Mouse (Mus musculus): ENCODE results near the gene Tbc1d14. TPM values are rescaled to one million over a fixed set of nuclear protein-coding genes. Genes with fewer than 3 reads are reported as not detected.

Tbc1d14 gene
- polyA plus RNA-seq, 1 experiment from 2014 or later, result 39.7 TPM

DNA sequence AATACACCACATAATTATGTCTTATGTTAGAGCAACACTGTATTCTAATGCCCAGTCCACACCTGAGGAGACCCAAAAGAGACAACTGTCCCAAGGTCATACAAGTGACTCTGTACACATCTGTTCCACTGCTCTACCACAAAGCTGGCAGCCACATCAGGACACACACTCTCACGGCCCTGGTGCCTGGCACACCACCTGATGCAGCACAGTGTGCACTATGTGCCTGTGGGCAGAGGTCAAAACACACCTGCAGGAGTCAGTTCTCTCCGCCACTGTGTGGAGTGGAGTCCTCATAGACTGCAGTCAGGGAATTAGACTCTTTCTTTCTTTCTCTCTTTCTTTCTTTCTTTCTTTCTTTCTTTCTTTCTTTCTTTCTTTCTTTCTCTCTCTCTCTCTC lies 52.1 kb downstream of the Tbc1d14 start:
- Histone ChIP-seq H3K4me2 (ENCODE audit: low read length) (no peak overlapping the region), H3K4me3 (replicated peaks; ENCODE audit: low read depth, low read length) (no peak overlapping the region), H3K4me1 (replicated peaks; ENCODE audit: insufficient read depth, low read length) (no peaks in the 10 kb centered on the region), H3K9ac (ENCODE audit: low read depth, low read length) (no peak overlapping the region), H3K27me3 (ENCODE audit: insufficient read depth, low read length) (no peaks in the 10 kb centered on the region), H3K36me3 (ENCODE audit: insufficient read depth, low read length) (peaks cover 4% of the 10 kb centered on the region; the same call in 1 of the 2 replicates), H3K27ac (no peak overlapping the region), H3K9me3 (replicated peaks; ENCODE audit: low read length) (no peaks in the 10 kb centered on the region)
- ATAC-seq (replicated peaks; ENCODE audit: low FRiP score, low read depth) (0 out of 2 replicates have a peak, but pooled peaks have one; percentile 46), DNase-seq (ENCODE audit: low spot score) (no peak)
- TF ChIP-seq CTCF (IDR thresholded peaks at IDR 0.05; ENCODE audit: low read depth), result no peak
- 73% methylated on average over 2 of the region's 2 CpGs for WGBS

DNA sequence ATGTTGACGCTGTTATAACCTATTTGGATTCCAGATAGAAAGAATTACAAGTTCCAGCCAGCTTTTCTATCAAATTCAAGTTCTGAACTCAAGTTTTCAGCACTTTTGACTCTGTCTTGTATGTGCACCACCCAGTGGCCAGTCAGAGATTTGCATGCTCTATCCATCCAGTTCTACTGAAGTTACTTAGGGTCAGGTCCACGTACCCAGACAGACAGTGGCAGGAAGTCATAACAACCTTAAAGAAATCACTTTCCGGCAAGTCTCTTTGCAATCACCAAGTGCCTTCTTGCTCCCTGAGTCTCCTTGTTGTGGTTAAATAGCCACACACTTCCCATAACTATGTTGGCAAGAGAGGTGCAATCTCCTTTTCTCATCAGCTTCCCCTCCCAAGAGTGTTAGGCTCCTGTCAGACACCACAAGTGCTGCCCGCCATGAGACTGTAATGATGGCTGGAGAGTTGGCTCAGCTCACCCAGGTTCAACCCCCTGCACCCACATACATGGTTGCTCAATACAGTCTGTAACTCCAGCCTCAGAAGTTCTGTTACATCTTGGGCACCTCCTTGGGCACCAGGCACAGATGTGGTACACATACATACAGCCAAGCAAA lies 54.4 kb downstream of the Tbc1d14 start:
- Histone ChIP-seq H3K4me3 (replicated peaks; ENCODE audit: low read depth, low read length) (no peak overlapping the region), H3K9me3 (replicated peaks; ENCODE audit: low read length) (no peaks in the 10 kb centered on the region), H3K9ac (ENCODE audit: low read depth, low read length) (no peak overlapping the region), H3K27ac (no peak overlapping the region), H3K4me1 (replicated peaks; ENCODE audit: insufficient read depth, low read length) (no peaks in the 10 kb centered on the region), H3K36me3 (ENCODE audit: insufficient read depth, low read length) (peaks cover 4% of the 10 kb centered on the region; the same call in 1 of the 2 replicates), H3K27me3 (ENCODE audit: insufficient read depth, low read length) (no peaks in the 10 kb centered on the region), H3K4me2 (ENCODE audit: low read length) (no peak overlapping the region)
- no peak for ATAC-seq (replicated peaks; ENCODE audit: low FRiP score, low read depth)
- peak; percentile 80 for DNase-seq (ENCODE audit: low spot score)
- peak; percentile 82 for TF ChIP-seq CTCF (IDR thresholded peaks at IDR 0.05; ENCODE audit: low read depth)
- 40% methylated on average over 4 of the region's 4 CpGs for WGBS

DNA sequence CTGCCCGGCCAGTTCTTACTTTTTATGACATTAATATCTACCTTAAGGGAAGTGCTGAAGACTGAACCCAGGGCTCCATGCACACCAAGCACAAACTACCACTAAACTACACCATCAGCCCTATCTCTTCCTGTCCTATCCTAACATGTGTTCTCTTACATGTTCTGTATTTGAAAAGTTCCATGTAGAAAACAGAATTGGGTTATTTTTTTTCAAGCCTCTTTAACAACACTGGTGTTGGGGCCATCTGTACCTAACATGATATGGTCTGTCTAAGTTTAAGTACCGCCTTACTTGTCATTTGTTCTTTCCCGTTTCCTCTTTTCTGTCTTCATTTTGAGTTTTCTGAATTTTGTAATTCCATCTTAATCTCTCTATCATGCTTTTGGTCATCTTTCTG lies 56.7 kb downstream of the Tbc1d14 start:
- H3K27me3 ChIP-seq (ENCODE audit: insufficient read depth, low read length), result no peaks in the 10 kb centered on the region
- 85% methylated on average over 3 of the region's 3 CpGs for WGBS

DNA sequence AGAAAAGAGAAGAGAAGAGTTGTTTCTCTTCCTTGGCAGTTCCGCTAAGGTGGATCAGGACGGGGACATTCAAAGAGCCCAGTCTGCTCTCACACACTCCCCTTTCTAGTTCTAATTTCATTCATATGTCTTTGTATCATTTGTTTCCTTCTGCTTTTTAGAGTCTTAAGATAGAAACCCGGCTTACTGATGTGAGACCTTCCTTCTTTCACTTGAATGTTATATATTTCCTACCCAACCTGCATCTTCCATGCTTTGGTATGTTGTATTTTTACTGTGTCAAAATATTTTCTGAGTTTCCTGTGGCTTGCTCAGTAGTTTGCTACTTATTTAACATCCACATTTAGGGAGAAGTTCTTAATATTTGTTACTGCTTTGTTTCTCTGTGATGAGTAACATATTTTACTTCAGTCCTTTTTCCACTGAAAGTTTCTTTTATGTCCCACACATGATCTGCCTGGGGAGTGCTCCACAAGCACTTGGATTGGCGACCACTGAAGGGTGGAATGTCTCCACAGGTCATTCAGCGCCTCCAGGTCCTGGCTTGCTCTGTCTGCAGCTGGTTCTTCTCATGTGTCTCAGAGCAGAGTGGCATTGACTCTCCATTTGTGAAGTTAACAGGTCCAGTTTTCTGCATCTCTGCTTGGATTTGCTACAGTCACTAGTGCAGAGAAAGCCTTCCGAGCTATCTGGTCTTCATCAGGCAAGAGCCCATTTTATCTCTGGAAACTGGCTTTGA lies 57.5 kb downstream of the Tbc1d14 start:
- Histone ChIP-seq H3K4me1 (replicated peaks; ENCODE audit: insufficient read depth, low read length) (0 out of 2 replicates have a peak, but pooled peaks cover 17% of the 10 kb centered on the region), H3K27ac (peak overlapping the region; percentile 36; the same call in 1 of the 2 replicates), H3K4me3 (replicated peaks; ENCODE audit: low read depth, low read length) (no peak overlapping the region), H3K9me3 (replicated peaks; ENCODE audit: low read length) (no peaks in the 10 kb centered on the region), H3K27me3 (ENCODE audit: insufficient read depth, low read length) (no peaks in the 10 kb centered on the region), H3K36me3 (ENCODE audit: insufficient read depth, low read length) (peaks cover 4% of the 10 kb centered on the region; the same call in 1 of the 2 replicates), H3K4me2 (ENCODE audit: low read length) (no peak overlapping the region), H3K9ac (ENCODE audit: low read depth, low read length) (no peak overlapping the region)
- ATAC-seq (replicated peaks; ENCODE audit: low FRiP score, low read depth) (peak; percentile 42), DNase-seq (ENCODE audit: low spot score) (peak; percentile 78)
- no peak for TF ChIP-seq CTCF (IDR thresholded peaks at IDR 0.05; ENCODE audit: low read depth)
- 53% methylated on average over 6 of the region's 6 CpGs for WGBS

More for the DNA sequence above, 56.7 kb downstream of the Tbc1d14 start:
- Histone ChIP-seq H3K36me3 (ENCODE audit: insufficient read depth, low read length) (peaks cover 4% of the 10 kb centered on the region; the same call in 1 of the 2 replicates), H3K9ac (ENCODE audit: low read depth, low read length) (no peak overlapping the region), H3K4me2 (ENCODE audit: low read length) (no peak overlapping the region), H3K27ac (no peak overlapping the region), H3K4me3 (replicated peaks; ENCODE audit: low read depth, low read length) (no peak overlapping the region), H3K9me3 (replicated peaks; ENCODE audit: low read length) (no peaks in the 10 kb centered on the region), H3K4me1 (replicated peaks; ENCODE audit: insufficient read depth, low read length) (0 out of 2 replicates have a peak, but pooled peaks cover 9% of the 10 kb centered on the region)
- no peak for TF ChIP-seq CTCF (IDR thresholded peaks at IDR 0.05; ENCODE audit: low read depth)
- DNase-seq (ENCODE audit: low spot score), result no peak
- ATAC-seq (replicated peaks; ENCODE audit: low FRiP score, low read depth), result no peak

DNA sequence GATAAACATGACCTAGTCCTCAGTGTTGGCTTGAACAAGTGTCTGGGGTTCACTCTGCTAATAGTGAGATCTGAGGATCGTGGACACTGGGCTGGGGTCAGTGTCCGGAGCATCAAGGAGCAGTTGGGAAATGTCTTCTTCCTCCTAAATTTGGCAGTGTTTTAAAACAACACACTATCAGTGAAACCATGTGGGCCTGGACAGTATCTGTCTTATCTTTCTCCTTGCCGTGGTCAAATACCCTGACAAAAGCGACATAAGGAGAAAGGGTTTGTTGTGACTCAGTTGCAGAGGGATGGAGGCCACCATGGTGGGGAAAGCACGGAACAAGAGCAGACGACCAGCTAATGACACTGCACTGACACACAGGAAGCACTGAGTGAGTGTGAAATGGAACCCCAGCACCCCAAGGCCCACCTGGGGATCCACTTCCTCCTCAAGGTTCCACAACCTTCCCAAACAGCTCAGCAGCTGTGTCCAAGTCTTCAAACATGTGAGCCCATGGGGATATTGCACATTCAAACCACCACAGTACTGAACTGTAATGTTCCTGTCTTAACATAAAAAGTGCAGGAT lies 58.5 kb downstream of the Tbc1d14 start:
- Histone ChIP-seq H3K4me1 (replicated peaks; ENCODE audit: insufficient read depth, low read length) (peaks cover 24% of the 10 kb centered on the region), H3K4me2 (ENCODE audit: low read length) (no peak overlapping the region), H3K4me3 (replicated peaks; ENCODE audit: low read depth, low read length) (no peak overlapping the region), H3K27ac (no peak overlapping the region), H3K27me3 (ENCODE audit: insufficient read depth, low read length) (no peaks in the 10 kb centered on the region), H3K9ac (ENCODE audit: low read depth, low read length) (no peak overlapping the region), H3K36me3 (ENCODE audit: insufficient read depth, low read length) (no peaks in the 10 kb centered on the region), H3K9me3 (replicated peaks; ENCODE audit: low read length) (no peaks in the 10 kb centered on the region)
- no peak for DNase-seq (ENCODE audit: low spot score)
- TF ChIP-seq CTCF (IDR thresholded peaks at IDR 0.05; ENCODE audit: low read depth), result no peak
- no peak for ATAC-seq (replicated peaks; ENCODE audit: low FRiP score, low read depth)
- 82% methylated on average over 6 of the region's 6 CpGs for WGBS

DNA sequence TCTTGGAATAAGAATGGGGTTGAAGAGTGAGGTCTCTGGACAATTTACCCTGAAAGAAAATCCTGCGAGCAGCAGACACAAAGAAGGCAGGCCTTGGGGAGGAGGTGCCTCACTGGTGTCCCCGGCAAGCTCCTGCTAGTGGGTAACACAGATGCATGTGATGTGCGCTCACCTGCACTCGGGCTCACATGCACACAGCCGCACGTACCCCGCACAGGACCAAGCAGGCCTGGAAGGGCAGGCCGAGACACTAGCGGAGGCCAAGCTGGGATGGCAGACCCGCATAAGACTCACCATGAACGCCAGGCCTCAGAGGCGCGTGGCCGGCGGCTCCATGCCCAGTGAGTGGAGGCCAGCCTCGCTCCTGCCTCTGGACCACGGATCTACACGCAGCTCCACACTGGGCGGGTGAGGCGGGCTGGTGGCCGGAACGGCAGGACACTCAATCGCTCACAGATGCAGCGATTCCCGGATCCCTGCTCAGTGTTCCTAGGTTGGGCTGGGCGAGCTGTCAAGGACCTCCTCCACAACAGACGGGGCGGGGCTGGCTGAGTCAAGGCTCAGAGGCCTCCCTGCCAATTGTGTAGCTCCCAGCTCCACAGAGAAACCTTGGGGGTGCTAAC lies 62.8 kb downstream of the Tbc1d14 start:
- Histone ChIP-seq H3K27me3 (ENCODE audit: insufficient read depth, low read length) (no peaks in the 10 kb centered on the region), H3K27ac (peak overlapping the region; percentile 77), H3K4me1 (replicated peaks; ENCODE audit: insufficient read depth, low read length) (peaks cover 35% of the 10 kb centered on the region), H3K9ac (ENCODE audit: low read depth, low read length) (peak overlapping the region; percentile 63), H3K36me3 (ENCODE audit: insufficient read depth, low read length) (no peaks in the 10 kb centered on the region), H3K9me3 (replicated peaks; ENCODE audit: low read length) (no peaks in the 10 kb centered on the region), H3K4me2 (ENCODE audit: low read length) (peak overlapping the region; percentile 74), H3K4me3 (replicated peaks; ENCODE audit: low read depth, low read length) (peak overlapping the region; percentile 64)
- ATAC-seq (replicated peaks; ENCODE audit: low FRiP score, low read depth), result peak; percentile 88
- WGBS, result under 1% methylated on average over 28 of the region's 28 CpGs
- no peak; the same call in 1 of the 2 replicates for TF ChIP-seq CTCF (IDR thresholded peaks at IDR 0.05; ENCODE audit: low read depth)
- DNase-seq (ENCODE audit: low spot score), result peak; percentile 97
